Comparison of ENCODE assay signal across 8 mouse cellular contexts in the genomic region with DNA sequence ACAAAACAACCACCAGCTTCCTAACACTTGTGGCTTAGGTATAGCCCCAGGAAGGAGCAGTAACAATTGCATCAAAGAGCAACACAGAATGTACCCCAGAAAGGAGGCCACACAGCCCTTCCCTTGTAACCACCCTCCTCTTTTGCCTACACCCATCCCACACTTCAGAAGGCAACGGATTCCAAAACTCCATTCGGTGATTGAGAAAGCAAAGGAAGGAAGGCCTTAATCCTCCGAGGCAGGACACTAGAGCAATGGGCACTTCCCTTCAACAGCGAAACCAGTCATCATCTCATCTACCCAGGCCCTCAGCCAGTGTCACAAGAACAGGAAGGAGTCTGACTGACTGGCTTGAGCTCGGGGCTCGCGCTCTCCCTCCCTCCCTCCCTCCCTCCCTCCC.
DNase-seq lines count a peak whose midpoint lies in the region; ATAC-seq and TF ChIP-seq lines count a peak whose summit lies in the region.

No protein-coding gene starts in this region.

- DNase-seq in left cerebral cortex, adult 2 months (ENCODE audit: extremely low spot score in 1 of 2, low spot score in 2 of 2) = no peak
- DNase-seq in left cerebral cortex, adult 11 months (ENCODE audit: low spot score) = no peak
- peak; percentile 25 for DNase-seq in embryonic facial prominence, embryonic 10.5 days (ENCODE audit: low spot score)
- peak; percentile 50 for DNase-seq in heart, postnatal 25 days (ENCODE audit: low spot score)
- DNase-seq in natural killer cell, adult 2 months (ENCODE audit: low spot score in 2 of 2) = peak; percentile 67 to 71
- no peak for DNase-seq in c-Kit-positive CD71-positive TER-119-positive erythroid progenitor cells, embryonic 14.5 days (ENCODE audit: low spot score)
- DNase-seq in frontal cortex, postnatal 36 days (ENCODE audit: low spot score in 2 of 2) = no peak

- TF ChIP-seq CTCF in left cerebral cortex, adult 2 months (IDR thresholded peaks at IDR 0.05) = no peak

- peak overlapping the region; percentile 52 for H3K4me2 ChIP-seq in liver, embryonic 15.5 days

- H3K4me3 ChIP-seq in left cerebral cortex, adult 2 months = no peak overlapping the region
- peak overlapping the region; percentile 48; the same call in 1 of the 2 replicates for H3K4me3 ChIP-seq in embryonic facial prominence, embryonic 10.5 days
- H3K4me3 ChIP-seq in liver, embryonic 15.5 days (replicated peaks) = peak overlapping the region; percentile 31

- H3K9me3 ChIP-seq in embryonic facial prominence, embryonic 10.5 days = no peaks in the 10 kb centered on the region
- no peaks in the 10 kb centered on the region for H3K9me3 ChIP-seq in liver, embryonic 15.5 days (replicated peaks)

- ATAC-seq in liver, embryonic 15.5 days (ENCODE audit: insufficient read depth) = peak; percentile 53

- peaks cover 35% of the 10 kb centered on the region for H3K4me1 ChIP-seq in embryonic facial prominence, embryonic 10.5 days
- peaks cover 23% of the 10 kb centered on the region for H3K4me1 ChIP-seq in liver, embryonic 15.5 days (replicated peaks)

- no peaks in the 10 kb centered on the region for H3K36me3 ChIP-seq in embryonic facial prominence, embryonic 10.5 days (replicated peaks)
- no peaks in the 10 kb centered on the region for H3K36me3 ChIP-seq in liver, embryonic 15.5 days (replicated peaks)

- H3K27ac ChIP-seq in left cerebral cortex, adult 2 months = peak overlapping the region; percentile 70
- peak overlapping the region; percentile 73 for H3K27ac ChIP-seq in embryonic facial prominence, embryonic 10.5 days (replicated peaks)
- H3K27ac ChIP-seq in liver, embryonic 15.5 days (replicated peaks) = peak overlapping the region; percentile 46

- intact Hi-C loops in left cerebral cortex, adult 2 months (cut with DNase I) = no loop called here
- intact Hi-C loops in heart, postnatal 25 days (cut with DNase I) = no loop called here

- WGBS in embryonic facial prominence, embryonic 10.5 days = 2% methylated on average over 7 of the region's 7 CpGs
- WGBS in liver, embryonic 15.5 days (ENCODE audit: insufficient replicate concordance) = 6% methylated on average over 7 of the region's 7 CpGs

- no peaks in the 10 kb centered on the region for H3K27me3 ChIP-seq in embryonic facial prominence, embryonic 10.5 days (replicated peaks; ENCODE audit: low read depth, poor library complexity, severe bottlenecking)
- H3K27me3 ChIP-seq in liver, embryonic 15.5 days = no peaks in the 10 kb centered on the region

- H3K9ac ChIP-seq in liver, embryonic 15.5 days = peak overlapping the region; percentile 26; the same call in 1 of the 2 replicates

Comparison
In these comparisons a context has a peak if more than half of its experiments do, and no peak if none do; other contexts are left out.
1. DNase-seq: peak in embryonic facial prominence, embryonic 10.5 days (single experiment), heart, postnatal 25 days (single experiment) and natural killer cell, adult 2 months (2 of 2); none in left cerebral cortex, adult 2 months (0 of 2), left cerebral cortex, adult 11 months (single experiment), c-Kit-positive CD71-positive TER-119-positive erythroid progenitor cells, embryonic 14.5 days (single experiment) and frontal cortex, postnatal 36 days (0 of 2).
2. Peak in every context shown above with its lines, with median percentiles within 50 percentile points of each other: H3K27ac ChIP-seq.